Mouse (Mus musculus): ENCODE data around the gene Peg3.
"Not testable (repeated sequence)": the region's sequence is repeated elsewhere in the genome, so short reads cannot be mapped to it uniquely, and the experiment has no call there.

The Peg3 gene

GRCm38 (mm10) chr7:6730241-6730640 is at the start of gene Peg3, which contains the start of gene Usp29:
Gene Peg3 (minus strand): TSS chr7:6730431.
Gene Usp29 (plus strand): TSS chr7:6730578.
- DNase-seq: peak; percentile 87

- DNase-seq: no peak
These were observed 48.9 kb upstream of the Peg3 start for GRCm38 (mm10) chr7:6779172-6779571.

GRCm38 (mm10) chr7:6777689-6778088 is 47.5 kb upstream of the Peg3 start:
- DNase-seq: no peak

- DNase-seq: peak; percentile 39
These were observed 46.9 kb upstream of the Peg3 start for GRCm38 (mm10) chr7:6777107-6777506.

GRCm38 (mm10) chr7:6776314-6777059 is 46.3 kb upstream of the Peg3 start:
- no peak for DNase-seq

- not testable (repeated sequence) for DNase-seq
These were observed 43.7 kb upstream of the Peg3 start for GRCm38 (mm10) chr7:6773865-6774413.

GRCm38 (mm10) chr7:6770286-6770685 is 40.1 kb upstream of the Peg3 start:
- peak; percentile 58 for DNase-seq

- no peak for DNase-seq
These were observed 35.0 kb upstream of the Peg3 start for GRCm38 (mm10) chr7:6765240-6765639.

GRCm38 (mm10) chr7:6760170-6760569 is 29.9 kb upstream of the Peg3 start:
- no peak for DNase-seq

- no peak for DNase-seq
These were observed 29.5 kb upstream of the Peg3 start for GRCm38 (mm10) chr7:6759698-6760097.

- DNase-seq: no peak
These were observed 26.6 kb upstream of the Peg3 start for GRCm38 (mm10) chr7:6756777-6757291.

- no peak for DNase-seq
These were observed 23.2 kb upstream of the Peg3 start for GRCm38 (mm10) chr7:6753440-6753839.

- peak; percentile 66 for DNase-seq
These were observed 19.0 kb upstream of the Peg3 start for GRCm38 (mm10) chr7:6749196-6749595.

GRCm38 (mm10) chr7:6744281-6744904 is 14.2 kb upstream of the Peg3 start:
- DNase-seq: no peak

- no peak for DNase-seq
These were observed 5.8 kb upstream of the Peg3 start for GRCm38 (mm10) chr7:6736060-6736459.

- no peak for DNase-seq
These were observed 1.7 kb upstream of the Peg3 start for GRCm38 (mm10) chr7:6731930-6732329.

- no peak for DNase-seq
These were observed 1.1 kb upstream of the Peg3 start for GRCm38 (mm10) chr7:6731373-6731772.

- DNase-seq: no peak
These were observed 570 bp upstream of the Peg3 start for GRCm38 (mm10) chr7:6730801-6731200.

- DNase-seq: peak; percentile 97
These were observed 992 bp downstream of the Peg3 start for GRCm38 (mm10) chr7:6729061-6729817.

GRCm38 (mm10) chr7:6728263-6728931 is 1.8 kb downstream of the Peg3 start:
- DNase-seq: peak; percentile 95

- DNase-seq: peak; percentile 91
These were observed 2.7 kb downstream of the Peg3 start for GRCm38 (mm10) chr7:6727351-6728121.

- no peak for DNase-seq
These were observed 20.8 kb downstream of the Peg3 start for GRCm38 (mm10) chr7:6709396-6709795.

Measured in kidney, postnatal 14 days (tissue).